Mouse (Mus musculus) urinary bladder, postnatal 4 days (tissue): Measurements from ENCODE around the gene Plekhf1.

Source experiments
- DNase-seq, 2 experiments: peaks; one replicate each; pipeline ENCODE4 v3.0.0; 2021 to 2022; ENCODE audit warnings: low spot score in 2 of 2

Plekhf1 gene

DNA sequence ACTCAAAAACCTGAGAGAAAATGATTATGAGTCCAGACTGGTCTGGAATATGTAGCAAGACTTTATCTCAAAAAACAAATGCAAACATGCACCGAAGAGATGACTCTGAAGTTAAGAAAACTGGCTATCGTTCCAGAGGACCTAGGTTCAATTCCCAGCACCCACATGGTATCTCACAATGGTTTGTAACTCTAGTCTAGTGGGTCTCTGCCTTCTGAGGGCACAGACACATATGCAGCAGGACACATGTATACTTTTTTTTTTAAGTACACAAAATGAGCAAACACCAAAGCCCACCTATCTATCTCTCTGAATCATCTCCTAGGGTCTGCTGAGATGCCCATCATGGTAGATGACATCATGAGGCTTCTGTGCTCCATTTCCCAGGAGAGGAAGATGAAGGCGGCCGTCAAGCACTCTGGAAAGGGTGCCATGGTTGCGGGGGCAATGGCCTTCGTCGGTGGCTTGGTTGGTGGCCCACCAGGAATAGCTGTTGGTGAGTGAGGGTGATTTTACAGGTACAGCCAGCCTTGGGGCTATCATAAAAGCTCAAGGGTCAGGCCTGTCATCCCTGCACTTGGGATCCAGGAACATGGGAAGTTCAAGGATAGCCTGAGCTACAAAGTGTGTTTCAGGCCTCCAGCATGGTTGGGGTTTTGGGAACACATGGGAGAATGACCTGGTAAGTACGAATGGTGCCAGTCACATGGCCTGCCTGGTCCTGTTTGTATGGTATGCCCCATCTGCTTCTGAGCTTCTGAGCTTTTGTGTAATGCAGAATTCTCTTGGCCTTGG lies 39.3 kb downstream of the Plekhf1 start:
- no peak for DNase-seq

DNA sequence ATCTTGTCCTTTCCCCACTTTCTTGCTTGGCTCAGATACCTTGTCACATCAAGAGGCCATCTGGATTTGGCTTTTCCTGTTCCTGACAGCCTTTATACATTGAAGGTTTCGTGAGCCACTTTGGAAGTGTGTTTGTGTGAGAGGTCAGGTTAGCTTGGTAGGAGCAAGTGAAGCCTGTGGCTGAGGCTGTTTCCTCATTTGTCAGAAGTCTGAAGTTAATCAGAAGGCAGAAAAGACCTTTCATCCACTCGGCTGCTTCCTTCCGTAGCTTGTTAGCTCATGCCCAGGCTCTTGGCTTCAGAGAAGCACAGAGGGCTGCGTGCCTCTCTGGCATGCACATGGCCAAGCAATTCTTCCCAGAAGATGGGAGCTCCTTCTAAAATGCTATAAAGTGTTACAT lies 40.0 kb downstream of the Plekhf1 start:
- no peak for DNase-seq

DNA sequence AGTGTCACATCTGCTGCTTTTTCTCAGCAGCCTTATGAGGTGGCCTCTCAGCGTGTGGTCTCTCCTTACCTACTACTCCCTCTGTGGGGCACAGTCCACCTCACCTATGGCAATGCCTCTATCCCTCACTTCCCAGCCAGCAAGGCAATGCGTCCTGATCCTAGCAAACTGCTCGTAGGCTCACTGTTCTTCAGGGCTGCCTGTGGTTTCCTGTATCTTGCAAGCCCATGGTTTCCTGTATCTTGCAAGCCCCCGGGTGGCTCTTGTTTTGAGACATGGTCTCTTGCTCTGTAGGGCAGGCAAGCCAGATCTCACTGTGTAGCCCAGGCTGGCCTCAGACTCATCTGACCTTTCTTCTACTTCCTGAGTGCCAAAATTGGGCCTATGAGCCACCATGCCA lies 41.0 kb downstream of the Plekhf1 start:
- DNase-seq = no peak

DNA sequence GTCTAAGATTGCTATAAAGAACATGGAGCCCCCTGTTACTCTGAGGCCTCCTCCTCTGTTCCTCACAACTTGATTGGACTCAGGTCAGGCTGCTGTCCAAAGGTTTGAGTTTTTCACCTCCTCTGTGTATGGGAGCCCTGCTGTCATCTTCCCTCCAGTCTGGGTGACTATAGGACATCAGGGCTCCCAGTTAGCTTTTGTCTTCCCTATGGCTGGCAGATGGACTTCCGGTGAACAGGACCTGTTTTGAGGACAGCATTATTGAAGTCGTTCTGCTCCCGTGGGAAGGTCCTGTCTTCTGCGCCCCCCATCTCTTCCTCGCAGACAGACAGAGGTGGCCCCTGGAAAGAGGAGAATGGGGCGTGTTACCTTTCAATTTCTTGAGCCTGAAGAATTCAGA lies 43.0 kb downstream of the Plekhf1 start:
- no peak for DNase-seq

DNA sequence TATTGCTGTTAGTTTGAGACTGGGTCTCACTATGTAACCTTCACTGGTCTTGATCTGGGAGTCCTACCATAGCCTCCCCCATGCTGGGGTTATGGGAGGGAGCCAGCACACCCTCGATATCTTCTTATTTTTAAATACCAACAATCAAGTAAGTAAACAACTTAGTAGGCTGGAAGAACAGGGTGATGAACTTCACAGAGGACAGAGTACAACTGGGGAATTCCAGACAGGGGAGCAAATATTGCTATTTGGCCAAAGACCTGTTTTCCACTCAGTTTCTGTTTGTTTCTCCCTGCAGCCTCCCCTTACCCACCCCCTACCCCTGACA lies 43.4 kb downstream of the Plekhf1 start:
- no peak for DNase-seq

DNA sequence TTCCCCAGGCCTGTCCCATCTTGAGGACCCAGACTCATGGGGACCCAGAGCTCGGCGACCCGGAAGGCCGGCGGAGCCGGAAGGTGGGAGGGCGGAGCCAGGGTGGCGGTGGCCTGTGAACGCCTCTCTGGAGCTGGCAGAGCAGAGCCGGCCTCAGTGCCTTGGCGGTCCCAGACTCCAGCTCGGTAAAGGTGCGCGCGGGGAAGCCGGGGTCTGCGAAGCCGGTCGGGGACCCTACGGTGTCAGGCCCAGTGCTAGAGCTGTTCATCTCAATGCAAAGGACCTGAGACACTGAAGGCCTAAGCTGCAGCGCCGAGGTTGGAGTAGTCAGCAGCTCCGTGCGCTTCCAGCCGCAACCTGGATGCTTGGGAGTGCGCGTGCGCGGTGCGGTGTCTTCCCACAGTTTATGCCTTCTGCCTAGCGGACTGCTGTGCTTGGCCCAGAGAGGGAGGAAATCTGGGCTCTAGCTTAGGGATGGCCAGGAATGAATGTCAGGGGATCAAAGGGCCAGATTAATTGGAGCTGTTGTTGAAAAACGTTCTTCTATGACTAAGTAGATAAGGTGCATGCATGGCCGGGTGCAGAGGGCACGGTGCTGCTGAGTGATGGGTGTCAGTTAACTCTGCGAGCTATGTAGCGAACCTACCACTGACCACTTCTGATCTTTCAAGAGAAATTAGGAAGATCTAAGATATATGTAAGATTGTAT lies 44.0 kb downstream of the Plekhf1 start:
- peak; percentile 76 to 80 for DNase-seq

DNA sequence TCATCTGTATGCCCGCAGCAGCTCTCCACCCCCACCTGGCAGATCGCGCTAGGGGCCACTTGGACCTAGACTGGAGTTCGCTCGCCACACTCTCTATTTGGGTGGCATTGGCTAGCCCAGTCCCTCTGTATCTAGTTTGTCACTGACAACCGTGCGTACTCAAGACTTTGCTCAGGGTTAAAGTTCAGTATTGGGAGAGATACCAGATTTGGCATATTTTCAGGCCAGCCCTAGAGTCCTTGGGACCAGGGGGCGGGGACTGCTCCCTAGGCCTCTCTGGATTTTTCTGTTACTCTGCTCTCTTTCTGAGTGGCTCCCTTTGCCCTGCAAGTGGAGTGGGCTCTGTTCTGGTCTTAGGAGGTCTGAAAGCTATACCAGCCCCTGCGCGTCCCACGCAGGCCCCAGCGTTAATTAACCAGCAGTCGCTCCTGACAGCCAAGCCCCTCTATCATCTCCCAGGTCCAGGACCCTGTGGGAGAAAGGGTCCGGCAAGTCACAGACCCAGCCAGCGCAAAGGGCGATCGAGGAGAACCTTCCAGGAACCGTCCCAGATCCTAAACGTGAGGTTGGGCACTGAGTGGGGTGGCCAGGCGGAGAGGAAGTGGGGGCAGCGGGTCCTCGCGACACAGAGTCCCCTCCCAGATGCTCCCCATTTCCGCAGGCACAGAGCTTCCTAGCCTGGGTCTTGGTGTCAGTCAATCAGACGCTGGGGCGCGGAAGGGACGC lies 44.7 kb downstream of the Plekhf1 start, which contains the start of gene 1600014C10Rik:
1600014C10Rik (plus strand) TSS at position 256 of the 726 bp plus-strand sequence.
- no peak for DNase-seq

DNA sequence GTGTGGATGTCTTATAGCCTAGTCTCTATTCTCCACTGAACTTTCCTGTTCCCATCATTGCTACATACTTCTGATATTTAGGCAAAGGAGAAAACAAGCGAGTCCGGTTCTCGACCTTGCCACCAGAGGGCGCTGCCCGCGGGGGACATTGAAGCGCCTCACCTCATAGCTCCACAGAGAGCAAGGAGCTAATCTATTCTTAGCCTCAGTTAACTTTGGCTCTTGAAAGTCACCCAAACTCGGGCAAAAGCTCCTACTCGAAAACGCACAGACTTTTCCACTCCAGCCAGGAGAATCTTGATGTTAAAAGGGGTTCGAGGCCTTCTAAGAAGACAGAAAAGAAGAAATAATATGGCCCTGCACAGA lies 45.2 kb downstream of the Plekhf1 start:
- peak; percentile 70 to 88 for DNase-seq

DNA sequence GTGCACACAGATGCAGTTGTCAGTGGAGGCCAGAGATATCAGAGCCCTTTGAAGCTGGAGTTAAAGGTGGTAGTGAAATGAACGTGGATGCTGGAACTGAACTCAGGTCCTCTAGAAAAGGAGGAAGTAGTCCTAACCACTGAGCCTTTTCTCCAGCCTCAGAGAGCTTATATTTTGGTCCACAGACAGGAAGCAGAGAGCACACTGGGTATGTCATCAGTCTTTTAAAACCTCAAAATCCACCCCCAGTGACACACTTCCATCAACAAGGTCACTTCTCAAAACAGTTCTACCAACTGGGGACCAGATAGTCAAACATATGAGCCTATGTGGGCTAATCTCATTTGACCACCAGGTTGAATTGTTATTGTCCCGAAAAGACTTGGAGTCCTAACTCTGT lies 46.5 kb downstream of the Plekhf1 start:
- DNase-seq = no peak

DNA sequence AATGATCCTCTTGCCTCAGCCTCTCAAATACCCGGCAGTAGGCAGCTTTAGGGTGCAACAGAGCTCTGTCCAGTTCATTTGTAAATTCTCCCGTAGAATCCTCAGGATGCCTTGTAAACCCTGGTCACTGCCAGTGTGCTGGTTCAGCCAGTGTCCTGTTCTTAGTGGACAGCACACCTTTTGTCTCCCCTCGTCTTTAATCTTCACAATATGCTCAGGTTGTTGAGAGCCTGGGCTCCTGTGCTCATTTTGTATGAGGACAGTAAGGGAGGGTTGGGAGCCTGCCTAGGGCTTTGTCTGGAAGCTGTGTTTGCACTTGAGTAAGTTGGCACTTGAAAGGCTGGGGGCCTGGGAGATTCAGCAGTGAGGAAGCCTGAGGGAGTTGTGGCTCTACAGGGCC lies 47.9 kb downstream of the Plekhf1 start:
- no peak for DNase-seq

DNA sequence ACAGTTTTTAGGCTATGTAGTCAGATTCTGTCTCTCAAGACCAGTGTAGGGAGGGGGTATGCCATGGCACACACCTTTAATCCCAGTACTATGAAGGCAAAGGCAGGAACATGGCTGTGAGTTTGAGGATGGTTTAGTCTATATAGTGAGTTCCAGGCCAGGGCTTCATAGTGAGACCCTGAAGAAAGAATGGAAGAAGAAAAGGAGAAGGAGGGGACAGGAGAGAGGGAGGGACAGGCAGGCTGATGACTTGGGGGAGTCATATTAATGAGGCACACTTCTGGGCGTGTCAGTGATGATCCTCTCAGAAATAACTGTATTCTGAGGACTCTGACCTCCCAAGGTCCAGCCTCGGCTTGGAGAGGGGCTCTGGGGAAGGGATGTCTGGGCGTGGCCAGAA lies 51.8 kb downstream of the Plekhf1 start:
- no peak for DNase-seq

DNA sequence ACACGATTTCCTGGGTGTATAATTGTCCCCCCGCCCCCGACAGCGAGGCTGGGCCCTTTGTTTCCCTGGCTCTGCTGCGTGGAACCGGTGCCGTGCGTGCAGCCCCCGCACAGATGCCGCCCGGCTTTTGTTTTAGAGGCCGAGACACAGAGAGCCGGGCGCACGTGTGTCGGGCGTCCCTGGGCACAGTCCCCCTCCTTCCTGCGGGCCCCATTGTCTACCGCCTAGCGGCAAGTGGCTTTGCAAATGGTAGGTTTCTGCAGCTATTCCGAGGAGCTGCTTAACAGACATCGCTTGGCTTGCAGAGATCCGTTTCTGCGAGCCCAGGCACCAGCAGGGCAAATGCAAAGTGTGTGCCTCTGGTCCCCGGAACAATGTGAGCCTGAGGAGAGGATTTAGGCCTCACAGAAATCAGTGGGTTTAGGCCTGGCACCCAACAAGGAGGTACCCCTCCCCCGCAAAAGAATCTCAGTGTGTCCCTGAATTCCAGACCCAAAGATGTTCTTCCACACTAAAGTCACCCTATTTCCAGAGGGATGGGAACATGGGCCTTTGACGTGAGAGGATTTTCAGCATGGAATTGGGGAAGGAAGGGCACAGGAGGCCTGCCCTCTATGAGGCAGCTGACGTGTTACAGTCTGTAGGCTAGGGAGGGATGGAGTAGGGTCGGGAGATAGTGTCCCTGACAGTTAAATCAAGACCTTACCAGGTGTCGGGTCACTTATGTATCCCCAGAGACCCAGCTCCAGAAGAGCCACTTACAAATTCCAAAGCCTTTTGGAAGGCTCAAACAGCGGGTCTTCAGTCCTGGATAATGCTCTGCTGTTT lies 53.3 kb downstream of the Plekhf1 start:
- no peak for DNase-seq

DNA sequence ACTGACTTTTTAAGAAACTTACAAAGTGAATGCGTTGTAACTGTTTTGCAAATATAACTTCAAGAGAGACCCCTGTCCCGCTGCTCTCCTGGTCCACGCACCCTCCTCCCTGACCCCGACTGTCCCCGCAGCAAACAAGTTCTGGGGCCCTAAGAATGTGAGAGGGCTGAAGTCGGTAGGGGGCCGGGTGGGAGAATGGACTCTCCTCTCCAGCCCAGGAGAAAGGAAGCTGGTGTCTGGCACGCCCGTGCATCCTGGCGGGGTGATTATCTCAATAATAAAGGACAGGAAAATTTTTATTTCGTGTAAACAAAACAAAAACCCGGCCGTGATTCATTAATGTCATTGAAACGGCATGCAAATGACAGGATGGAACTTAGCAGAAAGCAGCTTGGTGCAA lies 53.9 kb downstream of the Plekhf1 start:
- DNase-seq = no peak

DNA sequence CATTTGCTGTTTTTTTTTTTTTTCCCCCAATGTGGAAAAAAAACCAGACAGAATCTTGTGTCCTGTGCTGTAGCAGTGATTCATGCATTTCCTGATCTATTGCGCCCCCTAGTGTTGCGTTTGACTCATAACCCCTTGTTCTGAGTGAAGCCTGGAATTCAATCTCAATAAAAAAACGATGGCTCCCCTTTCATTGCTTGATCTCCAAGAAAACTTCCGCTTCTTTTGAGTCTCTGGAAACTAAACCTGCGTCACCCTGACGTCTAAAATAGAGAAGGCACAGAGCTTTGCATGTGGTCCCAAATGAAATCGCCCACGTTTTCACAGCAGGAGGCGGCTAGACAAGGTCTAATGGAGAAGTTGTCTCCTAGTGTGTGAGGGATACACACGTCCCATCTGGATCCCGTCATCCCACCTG lies 60.1 kb downstream of the Plekhf1 start:
- DNase-seq = no peak
